Mouse (Mus musculus): Measurements from ENCODE around the gene Fibp. TPM values are rescaled to one million over a fixed set of nuclear protein-coding genes. Genes with fewer than 3 reads are reported as not detected.

Gene Fibp
- polyA plus RNA-seq, 1 experiment from 2014 or later: 103 TPM

Other genes starting within 250 kb of the Fibp start
- gene Pacs1, start 187.5 kb upstream of the Fibp start, polyA plus RNA-seq (2014; fragmentation: Nextera tagmentation; extraction: Ambion mirVana): 24.8 and 26.1 TPM in 2 replicates
- gene Sf3b2, start 165.2 kb upstream of the Fibp start, polyA plus RNA-seq (2014; fragmentation: Nextera tagmentation; extraction: Ambion mirVana): 377 and 399 TPM in 2 replicates
- 15.6 TPM in 2 replicates for gene Gal3st3, start 162.3 kb upstream of the Fibp start, polyA plus RNA-seq (2014; fragmentation: Nextera tagmentation; extraction: Ambion mirVana)
- gene Catsper1, start 124.9 kb upstream of the Fibp start, polyA plus RNA-seq (2014; fragmentation: Nextera tagmentation; extraction: Ambion mirVana): not detected in 2 replicates
- 1.0 and 2.1 TPM in 2 replicates for gene Cst6, start 111.0 kb upstream of the Fibp start, polyA plus RNA-seq (2014; fragmentation: Nextera tagmentation; extraction: Ambion mirVana)
- gene Eif1ad, start 93.9 kb upstream of the Fibp start, polyA plus RNA-seq (2014; fragmentation: Nextera tagmentation; extraction: Ambion mirVana): 68.1 and 73.9 TPM in 2 replicates
- 477 and 512 TPM in 2 replicates for gene Banf1, start 93.4 kb upstream of the Fibp start, polyA plus RNA-seq (2014; fragmentation: Nextera tagmentation; extraction: Ambion mirVana)
- 74.0 and 81.0 TPM in 2 replicates for gene Sart1, start 71.9 kb upstream of the Fibp start, polyA plus RNA-seq (2014; fragmentation: Nextera tagmentation; extraction: Ambion mirVana)
- gene Tsga10ip, start 58.1 kb upstream of the Fibp start, polyA plus RNA-seq (2014; fragmentation: Nextera tagmentation; extraction: Ambion mirVana): not detected in 2 replicates
- gene Drap1, start 35.6 kb upstream of the Fibp start, polyA plus RNA-seq (2014; fragmentation: Nextera tagmentation; extraction: Ambion mirVana): 187 and 204 TPM in 2 replicates
- gene AI837181, start 35.5 kb upstream of the Fibp start, polyA plus RNA-seq (2014; fragmentation: Nextera tagmentation; extraction: Ambion mirVana): 31.6 and 33.1 TPM in 2 replicates
- not detected in 2 replicates for gene Fosl1, start 13.1 kb upstream of the Fibp start, polyA plus RNA-seq (2014; fragmentation: Nextera tagmentation; extraction: Ambion mirVana)
- 6.9 and 7.8 TPM in 2 replicates for gene Ccdc85b, start 2.7 kb upstream of the Fibp start, polyA plus RNA-seq (2014; fragmentation: Nextera tagmentation; extraction: Ambion mirVana)
- 2.4 and 3.0 TPM in 2 replicates for gene Ctsw, start 7.9 kb downstream of the Fibp start, polyA plus RNA-seq (2014; fragmentation: Nextera tagmentation; extraction: Ambion mirVana)
- 52.7 and 54.7 TPM in 2 replicates for gene Efemp2, start 13.3 kb downstream of the Fibp start, polyA plus RNA-seq (2014; fragmentation: Nextera tagmentation; extraction: Ambion mirVana)
- 38.4 TPM in 2 replicates for gene Mus81, start 27.8 kb downstream of the Fibp start, polyA plus RNA-seq (2014; fragmentation: Nextera tagmentation; extraction: Ambion mirVana)
- 3,750 and 3,786 TPM in 2 replicates for gene Cfl1, start 29.8 kb downstream of the Fibp start, polyA plus RNA-seq (2014; fragmentation: Nextera tagmentation; extraction: Ambion mirVana)
- not detected in 2 replicates for gene 1700020D05Rik, start 43.2 kb downstream of the Fibp start, polyA plus RNA-seq (2014; fragmentation: Nextera tagmentation; extraction: Ambion mirVana)
- gene Snx32, start 49.9 kb downstream of the Fibp start, polyA plus RNA-seq (2014; fragmentation: Nextera tagmentation; extraction: Ambion mirVana): 17.9 and 20.3 TPM in 2 replicates
- gene Ovol1, start 100.0 kb downstream of the Fibp start, polyA plus RNA-seq (2014; fragmentation: Nextera tagmentation; extraction: Ambion mirVana): 0.18 TPM in 1 of 2 replicates, not detected in the other
- 1.0 and 1.5 TPM in 2 replicates for gene Ap5b1, start 107.4 kb downstream of the Fibp start, polyA plus RNA-seq (2014; fragmentation: Nextera tagmentation; extraction: Ambion mirVana)
- gene Rnaseh2c, start 141.3 kb downstream of the Fibp start, polyA plus RNA-seq (2014; fragmentation: Nextera tagmentation; extraction: Ambion mirVana): 157 and 173 TPM in 2 replicates
- gene Kat5, start 149.6 kb downstream of the Fibp start, polyA plus RNA-seq (2014; fragmentation: Nextera tagmentation; extraction: Ambion mirVana): 36.9 and 40.0 TPM in 2 replicates
- gene Rela, start 176.9 kb downstream of the Fibp start, polyA plus RNA-seq (2014; fragmentation: Nextera tagmentation; extraction: Ambion mirVana): 24.6 and 29.9 TPM in 2 replicates
- gene Sipa1, start 203.1 kb downstream of the Fibp start, polyA plus RNA-seq (2014; fragmentation: Nextera tagmentation; extraction: Ambion mirVana): 8.8 and 10.9 TPM in 2 replicates
- gene Map3k11, start 228.1 kb downstream of the Fibp start, polyA plus RNA-seq (2014; fragmentation: Nextera tagmentation; extraction: Ambion mirVana): 14.0 and 17.3 TPM in 2 replicates
- gene Pcnx3, start 228.3 kb downstream of the Fibp start, polyA plus RNA-seq (2014; fragmentation: Nextera tagmentation; extraction: Ambion mirVana): 18.6 and 23.1 TPM in 2 replicates
- gene Kcnk7, start 243.8 kb downstream of the Fibp start, polyA plus RNA-seq (2014; fragmentation: Nextera tagmentation; extraction: Ambion mirVana): not detected in 2 replicates